8 mouse cellular contexts compared by ENCODE assay signal in the genomic region with DNA sequence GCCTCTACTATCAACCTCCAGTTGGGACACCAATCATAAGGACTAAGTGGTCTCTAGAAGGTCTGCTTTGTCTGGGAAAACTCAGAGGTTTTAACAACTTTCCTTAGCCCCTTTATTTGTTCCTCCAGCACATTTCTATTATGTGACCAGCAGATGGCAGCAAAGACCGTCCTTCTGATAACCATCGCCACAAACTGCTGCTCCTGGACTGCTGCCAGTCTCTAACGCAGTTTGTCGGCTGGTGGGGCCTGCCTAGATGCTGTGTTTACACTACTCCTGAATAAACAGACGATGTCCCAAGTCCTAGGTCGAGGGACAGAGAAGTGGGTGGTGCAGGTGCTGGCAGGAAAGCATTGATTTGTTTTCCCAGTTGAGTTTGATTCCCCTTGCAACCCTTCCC. TPM values are rescaled to one million over a fixed set of nuclear protein-coding genes. Genes with fewer than 3 reads are reported as not detected.
DNase-seq lines count a peak whose midpoint lies in the region; ATAC-seq and TF ChIP-seq lines count a peak whose summit lies in the region.

No protein-coding gene starts in this region.

- dilution Hi-C loops in CH12.LX (cut with MboI; ENCODE audit: extremely low pct_ligation_motif_present, extremely low pct_unique_long_range_greater_than_20kb, low sequenced_read_pairs) = no loop called here

- H3K27ac ChIP-seq in CH12.LX (ENCODE audit: insufficient read depth, low read depth) = no peak overlapping the region
- no peak overlapping the region for H3K27ac ChIP-seq in lung, embryonic 14.5 days (ENCODE audit: low read depth)

- intact Hi-C loops in gastrocnemius, postnatal 14 days (cut with DNase I; ENCODE audit: low total_unique reads) = no loop called here

- no peak for TF ChIP-seq POLR2A in CH12.LX (IDR thresholded peaks at IDR 0.05; ENCODE audit: low read depth, low read length)

- H3K9me3 ChIP-seq in CH12.LX (replicated peaks; ENCODE audit: low read length) = peaks cover 6% of the 10 kb centered on the region
- no peaks in the 10 kb centered on the region for H3K9me3 ChIP-seq in lung, embryonic 14.5 days (ENCODE audit: low read depth, low read length)

- DNase-seq in CH12.LX (ENCODE audit: extremely low read depth) = peak; percentile 81
- DNase-seq in R1 (ENCODE audit: low read depth, low spot score) = peak; percentile 79
- peak; percentile 64 to 72 for DNase-seq in cerebellum, postnatal 36 days
- peak; percentile 53 for DNase-seq in gastrocnemius, postnatal 14 days
- peak; percentile 82 to 86 for DNase-seq in kidney, postnatal 4 days
- peak; percentile 90 for DNase-seq in lung, embryonic 14.5 days
- peak; percentile 63 for DNase-seq in right cerebral cortex, adult 18-20 months
- DNase-seq in yolk sac, embryonic 10.5 days (ENCODE audit: low spot score) = peak; percentile 59

- no peaks in the 10 kb centered on the region for H3K79me2 ChIP-seq in CH12.LX (replicated peaks; ENCODE audit: control insufficient read depth, extremely low read depth, insufficient read depth, poor library complexity, severe bottlenecking)

- no peak overlapping the region for H3K4me3 ChIP-seq in CH12.LX (replicated peaks in 1 of 3; ENCODE audit: low read depth in 2 of 3, low read length in 2 of 3, poor library complexity in 1 of 3)
- no peak overlapping the region for H3K4me3 ChIP-seq in lung, embryonic 14.5 days (ENCODE audit: low read depth, low read length)

- TF ChIP-seq EP300 in CH12.LX (IDR thresholded peaks at IDR 0.05; ENCODE audit: low read length) = no peak

- ATAC-seq in lung, embryonic 14.5 days (ENCODE audit: insufficient read depth) = peak; percentile 63; the same call in 1 of the 2 replicates

- H3K9ac ChIP-seq in CH12.LX (ENCODE audit: insufficient read depth, low read depth) = no peak overlapping the region
- no peak overlapping the region for H3K9ac ChIP-seq in lung, embryonic 14.5 days

- no peaks in the 10 kb centered on the region for H3K36me3 ChIP-seq in CH12.LX (replicated peaks in 1 of 2; ENCODE audit: control insufficient read depth in 1 of 2, insufficient read depth in 1 of 2, low read length in 1 of 2)
- H3K36me3 ChIP-seq in lung, embryonic 14.5 days (ENCODE audit: insufficient read depth) = no peaks in the 10 kb centered on the region

- in situ Hi-C loops in CH12.LX (cut with MboI; ENCODE audit: low pct_ligation_motif_present, low pct_unique_long_range_greater_than_20kb, low sequenced_read_pairs) = no loop called here

- peaks cover 0 to 2% of the 10 kb centered on the region in 2 experiments; a peak in 2 of 4 replicates for H3K4me1 ChIP-seq in CH12.LX (ENCODE audit: control insufficient read depth in 1 of 2, insufficient read depth in 2 of 2)
- H3K4me1 ChIP-seq in lung, embryonic 14.5 days (ENCODE audit: insufficient read depth) = no peaks in the 10 kb centered on the region

- H3K27me3 ChIP-seq in CH12.LX (replicated peaks) = peaks cover 76% of the 10 kb centered on the region
- no peaks in the 10 kb centered on the region for H3K27me3 ChIP-seq in lung, embryonic 14.5 days (ENCODE audit: insufficient read depth, low read length)

- WGBS in lung, embryonic 14.5 days = under 1% methylated on average over 6 of the region's 6 CpGs

- TF ChIP-seq CTCF in CH12.LX (conservative IDR thresholded peaks at IDR 0.05 in 1 of 2, IDR thresholded peaks at IDR 0.05 in 1 of 2; ENCODE audit: low read depth in 2 of 2, low read length in 2 of 2) = peak; percentile 72 to 93
- peak; percentile 79 for TF ChIP-seq CTCF in lung, embryonic 14.5 days (IDR thresholded peaks at IDR 0.05; ENCODE audit: low read depth)

- peak; percentile 95 for TF ChIP-seq RAD21 in CH12.LX (IDR thresholded peaks at IDR 0.05; ENCODE audit: low read depth, low read length)

- no peak overlapping the region for H3K4me2 ChIP-seq in CH12.LX (ENCODE audit: insufficient read depth, low read depth, poor library complexity, severe bottlenecking)
- H3K4me2 ChIP-seq in lung, embryonic 14.5 days = no peak overlapping the region

TF ChIP-seq in CH12.LX, 34 proteins besides CTCF, POLR2A, EP300 and RAD21:
- TF ChIP-seq SIN3A (IDR thresholded peaks at IDR 0.05; ENCODE audit: low read length) (peak; percentile 37; the same call in 1 of the 2 replicates), IRF4 (IDR thresholded peaks at IDR 0.05; ENCODE audit: low read depth, low read length) (peak; percentile 35; the same call in 1 of the 2 replicates), TCF12 (IDR thresholded peaks at IDR 0.05; ENCODE audit: low read depth, low read length) (no peak), SMC3 (IDR thresholded peaks at IDR 0.05; ENCODE audit: low read depth, low read length) (peak; percentile 82), TBP (conservative IDR thresholded peaks at IDR 0.05; ENCODE audit: low read depth, low read length) (no peak), MXI1 (IDR thresholded peaks at IDR 0.05; ENCODE audit: low read depth, low read length) (no peak)
TF ChIP-seq in CH12.LX: peak in this region for 3.

RNA-seq across cellular contexts. Expression of a gene that starts 18.2 kb away (rescaled TPM):
- not detected in 2 replicates for total RNA-seq in CH12.LX (2012; rRNA removed)
- total RNA-seq in CH12.LX (2014; rRNA removed) = not detected in 2 replicates
- not detected in 2 replicates for polyA plus RNA-seq in CH12.LX (2012; ENCODE audit: insufficient read length, low read depth)
- total RNA-seq in gastrocnemius, postnatal 14 days (2021) = not detected
- polyA plus RNA-seq in lung, embryonic 14.5 days (2014; fragmentation: Nextera tagmentation; extraction: Ambion mirVana) = not detected in 2 replicates
